Mouse (Mus musculus): ENCODE measurements at regions not wholly inside any gene's neighbourhood (a gene's known extent, or its start where the extent isn't known, plus 50 kb on each side); places are given as distances from the start of the nearest gene placed in this dataset.

DNA sequence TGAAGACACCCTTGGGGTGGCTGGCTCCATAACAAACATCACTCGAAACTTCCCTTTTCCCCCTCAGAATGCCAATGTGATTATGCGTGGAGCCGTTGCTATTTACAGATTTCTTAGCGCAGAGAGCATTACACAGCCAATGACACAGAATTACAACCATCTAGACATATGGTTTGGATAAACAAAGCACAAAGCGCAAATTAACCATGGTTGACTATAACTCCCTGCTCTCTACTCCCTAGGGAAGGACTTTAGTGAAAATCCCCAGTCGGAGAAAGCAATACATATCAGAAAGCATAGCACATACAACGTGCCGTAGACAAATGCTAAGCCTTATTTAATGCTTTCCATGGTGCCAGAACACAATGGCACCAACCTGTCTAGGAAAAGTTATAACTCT lies 131.8 kb downstream of the Tshz3 start:
- Histone ChIP-seq H3K4me3 (ENCODE audit: low read depth, low read length) (no peak overlapping the region), H3K9ac (ENCODE audit: low read depth, low read length) (no peak overlapping the region), H3K27ac (ENCODE audit: low read depth, low read length) (no peak overlapping the region), H3K9me3 (replicated peaks; ENCODE audit: control insufficient read depth, low read length) (no peaks in the 10 kb centered on the region; the same call in 1 of the 2 replicates), H3K36me3 (ENCODE audit: control insufficient read depth, insufficient read depth, low read length) (no peaks in the 10 kb centered on the region), H3K4me2 (no peak overlapping the region), H3K4me1 (ENCODE audit: control insufficient read depth, insufficient read depth, low read length) (no peaks in the 10 kb centered on the region), H3K27me3 (ENCODE audit: control insufficient read depth, insufficient read depth, low read length) (no peaks in the 10 kb centered on the region)
- ATAC-seq (replicated peaks; ENCODE audit: insufficient number of reproducible peaks, low FRiP score, low TSS enrichment) = no peak
- WGBS (ENCODE audit: insufficient replicate concordance) = 88% methylated on average over 8 of the region's 8 CpGs

DNA sequence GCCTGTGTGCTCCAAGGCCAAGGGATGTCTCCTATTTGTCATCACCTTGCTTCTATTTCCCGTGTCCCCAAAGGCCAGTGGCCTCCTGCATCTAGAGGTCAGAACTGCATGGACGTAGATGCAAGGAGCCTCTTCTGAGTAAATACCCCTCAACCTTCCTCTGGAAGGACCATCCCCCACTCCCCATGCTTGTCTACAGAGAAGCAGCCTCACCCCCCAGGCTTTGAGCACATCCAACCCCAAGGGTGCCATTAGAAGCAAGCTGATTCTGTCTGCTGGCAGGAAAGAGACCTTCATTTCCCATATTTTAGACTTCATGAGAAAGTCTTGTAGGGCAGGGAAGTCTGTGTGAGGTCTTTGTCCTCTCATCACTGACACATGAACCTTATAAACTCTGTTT lies 132.2 kb downstream of the Tshz3 start:
- Histone ChIP-seq H3K9me3 (replicated peaks; ENCODE audit: control insufficient read depth, low read length) (no peaks in the 10 kb centered on the region; the same call in 1 of the 2 replicates), H3K27ac (ENCODE audit: low read depth, low read length) (no peak overlapping the region), H3K4me3 (ENCODE audit: low read depth, low read length) (no peak overlapping the region), H3K36me3 (ENCODE audit: control insufficient read depth, insufficient read depth, low read length) (no peaks in the 10 kb centered on the region), H3K4me1 (ENCODE audit: control insufficient read depth, insufficient read depth, low read length) (no peaks in the 10 kb centered on the region), H3K4me2 (no peak overlapping the region), H3K9ac (ENCODE audit: low read depth, low read length) (no peak overlapping the region), H3K27me3 (ENCODE audit: control insufficient read depth, insufficient read depth, low read length) (no peaks in the 10 kb centered on the region)
- WGBS (ENCODE audit: insufficient replicate concordance) = 60% methylated on average over 2 of the region's 2 CpGs
- no peak for ATAC-seq (replicated peaks; ENCODE audit: insufficient number of reproducible peaks, low FRiP score, low TSS enrichment)

DNA sequence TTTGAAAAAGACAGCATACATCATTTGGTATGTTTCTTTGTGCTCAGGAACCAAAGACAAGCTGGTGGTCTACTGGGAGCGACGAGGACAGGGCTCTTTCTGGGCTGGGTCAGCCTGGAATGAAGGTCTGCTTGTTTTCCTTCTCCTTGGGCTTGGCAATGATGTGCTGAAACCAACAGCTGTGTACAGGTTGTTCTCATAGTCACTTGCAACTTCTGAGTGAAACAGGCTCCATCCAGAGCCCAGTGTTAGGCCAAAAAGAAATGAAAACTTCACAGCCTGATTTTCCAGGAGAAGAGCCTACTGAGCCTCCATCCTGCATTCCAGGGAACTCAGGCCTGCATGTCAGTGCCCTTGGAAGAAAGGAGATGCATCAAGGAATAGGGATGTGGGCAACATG lies 150.4 kb downstream of the Tshz3 start:
- no peak for ATAC-seq (replicated peaks; ENCODE audit: insufficient number of reproducible peaks, low FRiP score, low TSS enrichment)
- 68% methylated on average over 2 of the region's 2 CpGs for WGBS (ENCODE audit: insufficient replicate concordance)

GRCm38 (mm10) chr7:36851275-36851889 lies 153.5 kb downstream of the Tshz3 start:
- no peaks in the 10 kb centered on the region for H3K9me3 ChIP-seq (replicated peaks; ENCODE audit: control insufficient read depth, low read length)
- 71% methylated on average over 4 of the region's 4 CpGs for WGBS (ENCODE audit: insufficient replicate concordance)
- no peak for ATAC-seq (replicated peaks; ENCODE audit: insufficient number of reproducible peaks, low FRiP score, low TSS enrichment)
- no peak overlapping the region for H3K4me2 ChIP-seq
- H3K27me3 ChIP-seq (ENCODE audit: control insufficient read depth, insufficient read depth, low read length) = no peaks in the 10 kb centered on the region
- H3K27ac ChIP-seq (ENCODE audit: low read depth, low read length) = no peak overlapping the region
- H3K4me1 ChIP-seq (ENCODE audit: control insufficient read depth, insufficient read depth, low read length) = no peaks in the 10 kb centered on the region
- no peaks in the 10 kb centered on the region for H3K36me3 ChIP-seq (ENCODE audit: control insufficient read depth, insufficient read depth, low read length)
- no peak overlapping the region for H3K4me3 ChIP-seq (ENCODE audit: low read depth, low read length)
- no peak overlapping the region for H3K9ac ChIP-seq (ENCODE audit: low read depth, low read length)

More for the DNA sequence above, 150.4 kb downstream of the Tshz3 start:
- Histone ChIP-seq H3K36me3 (ENCODE audit: control insufficient read depth, insufficient read depth, low read length) (no peaks in the 10 kb centered on the region), H3K4me2 (no peak overlapping the region), H3K27ac (ENCODE audit: low read depth, low read length) (no peak overlapping the region), H3K4me1 (ENCODE audit: control insufficient read depth, insufficient read depth, low read length) (no peaks in the 10 kb centered on the region), H3K9me3 (replicated peaks; ENCODE audit: control insufficient read depth, low read length) (no peaks in the 10 kb centered on the region), H3K4me3 (ENCODE audit: low read depth, low read length) (no peak overlapping the region), H3K9ac (ENCODE audit: low read depth, low read length) (no peak overlapping the region), H3K27me3 (ENCODE audit: control insufficient read depth, insufficient read depth, low read length) (no peaks in the 10 kb centered on the region)

- H3K36me3 ChIP-seq (ENCODE audit: control insufficient read depth, insufficient read depth, low read length) = no peaks in the 10 kb centered on the region
- ATAC-seq (replicated peaks; ENCODE audit: insufficient number of reproducible peaks, low FRiP score, low TSS enrichment) = no peak
- H3K9me3 ChIP-seq (replicated peaks; ENCODE audit: control insufficient read depth, low read length) = no peaks in the 10 kb centered on the region
- no peak overlapping the region for H3K4me2 ChIP-seq
- no peak overlapping the region for H3K9ac ChIP-seq (ENCODE audit: low read depth, low read length)
- no peak overlapping the region for H3K4me3 ChIP-seq (ENCODE audit: low read depth, low read length)
- H3K27ac ChIP-seq (ENCODE audit: low read depth, low read length) = no peak overlapping the region
- H3K27me3 ChIP-seq (ENCODE audit: control insufficient read depth, insufficient read depth, low read length) = no peaks in the 10 kb centered on the region
- no peaks in the 10 kb centered on the region for H3K4me1 ChIP-seq (ENCODE audit: control insufficient read depth, insufficient read depth, low read length)
These were observed 156.4 kb downstream of the Tshz3 start for GRCm38 (mm10) chr7:36854308-36854707.

GRCm38 (mm10) chr7:36859428-36859827 lies 161.5 kb downstream of the Tshz3 start:
- Histone ChIP-seq H3K4me3 (ENCODE audit: low read depth, low read length) (no peak overlapping the region), H3K36me3 (ENCODE audit: control insufficient read depth, insufficient read depth, low read length) (no peaks in the 10 kb centered on the region), H3K9ac (ENCODE audit: low read depth, low read length) (no peak overlapping the region), H3K4me1 (ENCODE audit: control insufficient read depth, insufficient read depth, low read length) (no peaks in the 10 kb centered on the region), H3K27ac (ENCODE audit: low read depth, low read length) (no peak overlapping the region), H3K27me3 (ENCODE audit: control insufficient read depth, insufficient read depth, low read length) (no peaks in the 10 kb centered on the region), H3K9me3 (replicated peaks; ENCODE audit: control insufficient read depth, low read length) (no peaks in the 10 kb centered on the region), H3K4me2 (no peak overlapping the region)
- ATAC-seq (replicated peaks; ENCODE audit: insufficient number of reproducible peaks, low FRiP score, low TSS enrichment) = no peak
- WGBS (ENCODE audit: insufficient replicate concordance) = 81% methylated on average over 7 of the region's 7 CpGs

DNA sequence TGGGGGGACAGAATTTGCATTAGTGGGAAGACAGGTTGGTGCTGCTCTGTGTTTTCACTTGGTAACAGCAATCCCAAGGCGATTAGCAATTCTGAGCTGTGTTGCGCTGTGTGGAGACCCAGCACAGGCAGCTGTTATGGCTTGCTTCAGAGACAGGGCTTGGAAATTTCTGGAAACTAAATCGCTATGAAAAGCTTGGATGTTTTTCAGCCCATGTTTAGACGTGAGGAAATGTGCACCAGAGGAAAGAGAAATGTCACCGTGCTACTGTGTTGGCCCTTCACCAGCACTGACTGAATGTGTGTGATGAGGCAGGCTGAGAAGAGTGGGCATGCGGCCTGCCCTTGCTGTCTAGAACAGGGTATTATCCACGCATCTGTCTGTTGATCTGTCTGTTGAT lies 164.6 kb downstream of the Tshz3 start:
- 83% methylated on average over 7 of the region's 7 CpGs for WGBS (ENCODE audit: insufficient replicate concordance)
- Histone ChIP-seq H3K9me3 (replicated peaks; ENCODE audit: control insufficient read depth, low read length) (no peaks in the 10 kb centered on the region), H3K4me2 (no peak overlapping the region), H3K27me3 (ENCODE audit: control insufficient read depth, insufficient read depth, low read length) (no peaks in the 10 kb centered on the region), H3K36me3 (ENCODE audit: control insufficient read depth, insufficient read depth, low read length) (no peaks in the 10 kb centered on the region), H3K4me3 (ENCODE audit: low read depth, low read length) (no peak overlapping the region), H3K27ac (ENCODE audit: low read depth, low read length) (no peak overlapping the region), H3K9ac (ENCODE audit: low read depth, low read length) (no peak overlapping the region), H3K4me1 (ENCODE audit: control insufficient read depth, insufficient read depth, low read length) (no peaks in the 10 kb centered on the region)
- no peak for ATAC-seq (replicated peaks; ENCODE audit: insufficient number of reproducible peaks, low FRiP score, low TSS enrichment)

DNA sequence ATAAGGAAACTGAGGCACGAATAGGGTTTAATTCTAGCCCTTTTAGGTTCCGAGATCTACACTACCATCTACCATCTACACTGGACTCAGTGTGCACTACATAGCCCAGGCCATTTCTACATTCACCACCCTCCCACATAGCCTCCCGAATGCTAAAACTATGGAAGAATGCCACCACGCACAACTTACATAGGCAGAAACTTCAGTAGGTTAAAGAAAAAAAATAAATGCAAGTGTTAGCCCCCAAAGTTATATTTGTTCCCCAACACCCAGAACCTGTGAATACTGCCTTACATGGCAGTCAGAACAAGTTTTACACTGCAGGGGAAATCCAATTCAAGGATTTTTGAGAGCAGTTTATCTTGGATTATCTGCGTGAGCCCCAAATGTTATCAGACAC lies 165.8 kb downstream of the Tshz3 start:
- Histone ChIP-seq H3K4me3 (ENCODE audit: low read depth, low read length) (no peak overlapping the region), H3K27ac (ENCODE audit: low read depth, low read length) (no peak overlapping the region), H3K27me3 (ENCODE audit: control insufficient read depth, insufficient read depth, low read length) (no peaks in the 10 kb centered on the region), H3K9me3 (replicated peaks; ENCODE audit: control insufficient read depth, low read length) (no peaks in the 10 kb centered on the region), H3K36me3 (ENCODE audit: control insufficient read depth, insufficient read depth, low read length) (no peaks in the 10 kb centered on the region), H3K4me1 (ENCODE audit: control insufficient read depth, insufficient read depth, low read length) (no peaks in the 10 kb centered on the region), H3K4me2 (no peak overlapping the region), H3K9ac (ENCODE audit: low read depth, low read length) (no peak overlapping the region)
- no peak for ATAC-seq (replicated peaks; ENCODE audit: insufficient number of reproducible peaks, low FRiP score, low TSS enrichment)
- WGBS (ENCODE audit: insufficient replicate concordance) = 82% methylated on average over 5 of the region's 5 CpGs

DNA sequence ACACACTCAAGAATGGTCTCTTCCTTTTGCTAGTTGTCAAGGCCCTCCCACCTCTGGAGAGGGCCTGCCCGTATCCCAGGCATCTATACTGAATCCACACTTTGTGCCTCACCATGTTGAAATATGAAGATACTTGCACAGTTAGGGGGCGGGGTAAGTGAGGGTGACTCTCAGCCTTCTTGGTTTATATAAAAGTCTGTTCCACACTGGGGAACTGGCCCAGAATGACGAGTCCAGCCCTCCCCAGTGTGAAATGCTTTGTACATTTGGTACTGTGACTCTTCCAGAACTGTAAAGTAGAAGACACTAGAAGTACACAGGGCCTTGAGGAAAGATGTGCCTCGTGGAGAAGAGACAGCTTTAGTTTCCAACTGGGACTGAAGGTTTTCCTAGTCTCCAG lies 166.8 kb downstream of the Tshz3 start:
- Histone ChIP-seq H3K27ac (ENCODE audit: low read depth, low read length) (no peak overlapping the region), H3K4me3 (ENCODE audit: low read depth, low read length) (no peak overlapping the region), H3K4me1 (ENCODE audit: control insufficient read depth, insufficient read depth, low read length) (no peaks in the 10 kb centered on the region), H3K9ac (ENCODE audit: low read depth, low read length) (no peak overlapping the region), H3K4me2 (no peak overlapping the region), H3K27me3 (ENCODE audit: control insufficient read depth, insufficient read depth, low read length) (no peaks in the 10 kb centered on the region), H3K36me3 (ENCODE audit: control insufficient read depth, insufficient read depth, low read length) (no peaks in the 10 kb centered on the region), H3K9me3 (replicated peaks; ENCODE audit: control insufficient read depth, low read length) (no peaks in the 10 kb centered on the region)
- 68% methylated on average over 4 of the region's 4 CpGs for WGBS (ENCODE audit: insufficient replicate concordance)
- ATAC-seq (replicated peaks; ENCODE audit: insufficient number of reproducible peaks, low FRiP score, low TSS enrichment) = no peak

All from heart, embryonic 11.5 days (tissue).